Mouse (Mus musculus) forebrain, postnatal 0 days (tissue): Measurements from ENCODE around the gene Nprl3. TPM values are rescaled to one million over a fixed set of nuclear protein-coding genes. Genes with fewer than 3 reads are reported as not detected.

Experiments used
- ATAC-seq: fragments of 200-750 bp; cut with Nextera tagmentation; 2 replicates; pipeline ENCODE4 v1.8.0; 2017; ENCODE audit warnings: mild to moderate bottlenecking, moderate library complexity
- DNase-seq: peaks from one replicate; pipeline ENCODE4 v3.0.0-alpha.2; 2015
- H3K27ac ChIP-seq: fragments of 300-500 bp; sonication (generic); 2 replicates; pipeline ENCODE4 v1.5.1; 2014; ENCODE audit warnings: low read depth, mild to moderate bottlenecking, antibody characterized with exemption, low read length, moderate library complexity, mixed read lengths
- H3K27me3 ChIP-seq: fragments of 300-500 bp; sonication (generic); 2 replicates; pipeline ENCODE4 v1.6.1; 2014; ENCODE audit warnings: mild to moderate bottlenecking, low read length, mixed read lengths; ENCODE audit not compliant: insufficient read depth
- H3K36me3 ChIP-seq: fragments of 300-500 bp; sonication (generic); 2 replicates; pipeline ENCODE4 v1.6.1; 2014; ENCODE audit warnings: mild to moderate bottlenecking, moderate library complexity; ENCODE audit not compliant: insufficient read depth
- H3K4me1 ChIP-seq: fragments of 300-500 bp; sonication (generic); 2 replicates; pipeline ENCODE4 v1.6.1; 2014; ENCODE audit warnings: antibody characterized with exemption; ENCODE audit not compliant: insufficient read depth
- H3K4me2 ChIP-seq: fragments of 300-500 bp; sonication (generic); 2 replicates; pipeline ENCODE4 v1.6.1; 2014; ENCODE audit warnings: low read depth, mild to moderate bottlenecking, moderate library complexity
- H3K4me3 ChIP-seq: fragments of 300-500 bp; sonication (generic); 2 replicates; pipeline ENCODE4 v1.5.1; 2014; ENCODE audit warnings: low read depth, low read length, mixed read lengths
- H3K9ac ChIP-seq: fragments of 300-500 bp; sonication (generic); 2 replicates; pipeline ENCODE4 v1.6.1; 2014; ENCODE audit warnings: mild to moderate bottlenecking
- H3K9me3 ChIP-seq: fragments of 300-500 bp; sonication (generic); 2 replicates; pipeline ENCODE4 v1.6.1; 2016; ENCODE audit warnings: low read length
- CTCF ChIP-seq: sonication (generic); IDR thresholded peaks from 2 replicates; pipeline ENCODE4 v1.5.1; 2016; ENCODE audit warnings: antibody characterized with exemption, control low read depth, low read depth
- WGBS: fragments of 180-500 bp; shearing (Covaris S2); extraction: QIAGEN DNeasy Blood & Tissue Kit; methylation state at CpG from one replicate; pipeline ENCODE4 v1.1.7; 2014; 5-methylcytosine and 5-hydroxymethylcytosine counted together
- polyA plus RNA-seq: library from polyadenylated mRNA; unstranded; fragments of >200 nt; fragmentation: Nextera tagmentation; extraction: Ambion mirVana; gene quantifications from 2 replicates; pipeline ENCODE4 v1.2.1, GENCODE M21; 2015
- total RNA-seq: library from RNA; depleted of rRNA; stranded (reverse); fragments of >200 nt; gene quantifications from 2 replicates; pipeline ENCODE4 v1.2.3, GENCODE M21; 2014

Nprl3 gene
- total and polyA plus RNA-seq, 2 experiments from 2014 or later = 38.1 to 51.9 TPM

- 96% methylated on average over 1 of the region's 1 CpGs for WGBS
- peaks cover 38% of the 10 kb centered on the region for H3K36me3 ChIP-seq
These were observed 14.4 kb downstream of the Nprl3 start for GRCm38 (mm10) chr11:32253121-32253520.

GRCm38 (mm10) chr11:32250880-32251763 lies 16.4 kb downstream of the Nprl3 start:
- Histone ChIP-seq H3K9ac (no peak overlapping the region), H3K27ac (no peak overlapping the region), H3K27me3 (no peaks in the 10 kb centered on the region), H3K9me3 (no peaks in the 10 kb centered on the region), H3K4me3 (no peak overlapping the region), H3K4me2 (no peak overlapping the region), H3K36me3 (peaks cover 57% of the 10 kb centered on the region), H3K4me1 (no peaks in the 10 kb centered on the region)
- ATAC-seq (no peak), DNase-seq (no peak)
- WGBS = 91% methylated on average over 8 of the region's 8 CpGs
- no peak for TF ChIP-seq CTCF

More at GRCm38 (mm10) chr11:32253121-32253520, 14.4 kb downstream of the Nprl3 start:
- H3K4me1 ChIP-seq = no peaks in the 10 kb centered on the region
- H3K4me3 ChIP-seq = no peak overlapping the region
- H3K9me3 ChIP-seq = no peaks in the 10 kb centered on the region
- H3K27me3 ChIP-seq = no peaks in the 10 kb centered on the region
- no peak overlapping the region for H3K27ac ChIP-seq
- DNase-seq = no peak
- no peak overlapping the region for H3K9ac ChIP-seq
- no peak for ATAC-seq
- no peak for TF ChIP-seq CTCF
- no peak overlapping the region for H3K4me2 ChIP-seq

GRCm38 (mm10) chr11:32248350-32248749 lies 19.2 kb downstream of the Nprl3 start:
- DNase-seq (no peak), ATAC-seq (no peak)
- H3K9me3 ChIP-seq = no peaks in the 10 kb centered on the region
- no peak overlapping the region for H3K9ac ChIP-seq
- peaks cover 56% of the 10 kb centered on the region for H3K36me3 ChIP-seq
- no peak for TF ChIP-seq CTCF
- H3K27me3 ChIP-seq = no peaks in the 10 kb centered on the region
- H3K4me3 ChIP-seq = no peak overlapping the region
- no peak overlapping the region for H3K4me2 ChIP-seq
- WGBS = 79% methylated on average over 3 of the region's 3 CpGs
- no peak overlapping the region for H3K27ac ChIP-seq
- H3K4me1 ChIP-seq = no peaks in the 10 kb centered on the region

GRCm38 (mm10) chr11:32247068-32247467 lies 20.4 kb downstream of the Nprl3 start:
- TF ChIP-seq CTCF = peak; percentile 50
- no peak overlapping the region for H3K4me3 ChIP-seq
- DNase-seq = no peak
- no peak overlapping the region for H3K4me2 ChIP-seq
- ATAC-seq = no peak
- no peaks in the 10 kb centered on the region for H3K4me1 ChIP-seq
- no peaks in the 10 kb centered on the region for H3K27me3 ChIP-seq
- no peaks in the 10 kb centered on the region for H3K9me3 ChIP-seq
- no peak overlapping the region for H3K9ac ChIP-seq
- no peak overlapping the region for H3K27ac ChIP-seq
- peaks cover 59% of the 10 kb centered on the region for H3K36me3 ChIP-seq

- no peak overlapping the region for H3K27ac ChIP-seq
- H3K4me1 ChIP-seq = no peaks in the 10 kb centered on the region
- no peaks in the 10 kb centered on the region for H3K9me3 ChIP-seq
- H3K4me2 ChIP-seq = no peak overlapping the region
- no peak for DNase-seq
- H3K9ac ChIP-seq = no peak overlapping the region
- H3K4me3 ChIP-seq = no peak overlapping the region
- H3K27me3 ChIP-seq = no peaks in the 10 kb centered on the region
- ATAC-seq = no peak
- 96% methylated on average over 6 of the region's 6 CpGs for WGBS
- peaks cover 52% of the 10 kb centered on the region for H3K36me3 ChIP-seq
- no peak for TF ChIP-seq CTCF
These were observed 21.9 kb downstream of the Nprl3 start for GRCm38 (mm10) chr11:32245614-32246013.

- Histone ChIP-seq H3K36me3 (peaks cover 44% of the 10 kb centered on the region), H3K4me2 (no peak overlapping the region), H3K4me3 (no peak overlapping the region), H3K9ac (no peak overlapping the region), H3K27me3 (no peaks in the 10 kb centered on the region), H3K27ac (no peak overlapping the region), H3K4me1 (no peaks in the 10 kb centered on the region), H3K9me3 (no peaks in the 10 kb centered on the region)
- TF ChIP-seq CTCF = no peak
- ATAC-seq (no peak), DNase-seq (no peak)
- WGBS = 89% methylated on average over 1 of the region's 1 CpGs
These were observed 22.9 kb downstream of the Nprl3 start for GRCm38 (mm10) chr11:32244617-32245016.

GRCm38 (mm10) chr11:32244064-32244463 lies 23.4 kb downstream of the Nprl3 start:
- DNase-seq (no peak), ATAC-seq (no peak)
- Histone ChIP-seq H3K9ac (no peak overlapping the region), H3K27ac (no peak overlapping the region), H3K4me3 (no peak overlapping the region), H3K9me3 (no peaks in the 10 kb centered on the region), H3K4me1 (no peaks in the 10 kb centered on the region), H3K27me3 (no peaks in the 10 kb centered on the region), H3K36me3 (peaks cover 40% of the 10 kb centered on the region), H3K4me2 (no peak overlapping the region)
- WGBS = 70% methylated on average over 3 of the region's 3 CpGs
- TF ChIP-seq CTCF = no peak
